Mouse (Mus musculus) embryonic fibroblast, embryonic 13.5 days (primary cell): ENCODE measurements at regions not wholly inside any gene's neighbourhood (a gene's known extent, or its start where the extent isn't known, plus 50 kb on each side); places are given as distances from the start of the nearest gene placed in this dataset.

ENCODE experiments used
- CTCF ChIP-seq: IDR thresholded peaks from 2 replicates; pipeline ENCODE4 v1.5.1; 2011; ENCODE audit warnings: mild to moderate bottlenecking, control low read depth, low read length, moderate library complexity, borderline replicate concordance; ENCODE audit not compliant: insufficient read depth
- POLR2A ChIP-seq: IDR thresholded peaks from 2 replicates; pipeline ENCODE4 v1.6.1; 2011; ENCODE audit warnings: low read depth, mild to moderate bottlenecking, control low read depth, low read length, moderate library complexity

DNA sequence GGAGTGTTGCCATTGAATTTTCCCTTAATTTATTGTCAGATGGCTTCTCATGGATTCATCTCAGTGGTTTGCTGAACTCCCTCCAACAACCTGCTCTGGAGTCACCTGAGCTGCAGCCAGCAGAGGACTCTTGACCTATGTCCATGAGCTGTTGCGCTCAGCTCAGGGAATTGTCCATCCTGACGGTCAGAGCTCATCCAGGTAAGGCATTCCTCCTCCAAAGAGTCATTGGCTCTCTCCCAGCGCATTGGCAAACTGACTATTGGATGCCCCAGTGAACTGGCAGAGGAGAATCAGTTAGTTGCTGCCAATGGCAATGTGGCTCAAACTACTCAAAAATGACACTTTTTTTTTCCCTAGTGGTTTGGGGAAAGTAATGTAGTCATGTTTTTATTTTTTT lies 345.3 kb upstream of the Fign start:
- TF ChIP-seq CTCF = no peak
- TF ChIP-seq POLR2A = no peak
